ENCODE assay signal across 22 mouse cellular contexts in genomic region chr9:43034273-43034672, GRCm38 (mm10).
A peak's percentile ranks its signal among the peaks of the same experiment; 100 is the strongest.
DNase-seq lines count a peak whose midpoint lies in the region; ATAC-seq and TF ChIP-seq lines count a peak whose summit lies in the region.
"Had no signal": no experiment of that assay in that cellular context is flagged by ENCODE, and none has a peak within 500 bp of the region (broad histone marks: within the 10 kb centered on the region; RNA-seq: fewer than 3 reads in every experiment).

No protein-coding gene starts in this region.

- no peak overlapping the region for H3K4me2 ChIP-seq in limb, embryonic 12.5 days
- no peak overlapping the region for H3K4me2 ChIP-seq in limb, embryonic 14.5 days (replicated peaks; ENCODE audit: low read depth, low read length, severe bottlenecking)
- H3K4me2 ChIP-seq: embryonic facial prominence, embryonic 12.5 days; forebrain, embryonic 12.5 days; heart, embryonic 12.5 days; hindbrain, embryonic 15.5 days had no signal

- no peaks in the 10 kb centered on the region for H3K9me3 ChIP-seq in limb, embryonic 12.5 days
- no peaks in the 10 kb centered on the region for H3K9me3 ChIP-seq in limb, embryonic 10.5 days (replicated peaks)
- H3K9me3 ChIP-seq in limb, embryonic 14.5 days (ENCODE audit: control insufficient read depth, low read length), result no peaks in the 10 kb centered on the region
- H3K9me3 ChIP-seq: embryonic facial prominence, embryonic 12.5 days; forebrain, embryonic 12.5 days; heart, embryonic 12.5 days; hindbrain, embryonic 10.5 days; hindbrain, embryonic 15.5 days had no signal

- H3K4me1 ChIP-seq in limb, embryonic 12.5 days (replicated peaks), result peaks cover 28% of the 10 kb centered on the region
- peaks cover 25% of the 10 kb centered on the region for H3K4me1 ChIP-seq in limb, embryonic 10.5 days
- H3K4me1 ChIP-seq in limb, embryonic 14.5 days (ENCODE audit: control insufficient read depth, insufficient read depth, low read length), result peaks cover 10% of the 10 kb centered on the region
- H3K4me1 ChIP-seq: hindbrain, embryonic 15.5 days had no signal

- H3K27me3 ChIP-seq in limb, embryonic 12.5 days, result no peaks in the 10 kb centered on the region
- H3K27me3 ChIP-seq in limb, embryonic 10.5 days (ENCODE audit: low read depth, poor library complexity, severe bottlenecking), result no peaks in the 10 kb centered on the region
- no peaks in the 10 kb centered on the region for H3K27me3 ChIP-seq in limb, embryonic 14.5 days (ENCODE audit: control insufficient read depth, insufficient read depth, low read length)
- H3K27me3 ChIP-seq: CH12.LX; embryonic facial prominence, embryonic 12.5 days; forebrain, embryonic 12.5 days; heart, embryonic 12.5 days; hindbrain, embryonic 15.5 days had no signal

- H3K4me3 ChIP-seq in limb, embryonic 12.5 days (replicated peaks), result no peak overlapping the region
- no peak overlapping the region for H3K4me3 ChIP-seq in limb, embryonic 10.5 days
- H3K4me3 ChIP-seq in limb, embryonic 14.5 days (replicated peaks; ENCODE audit: low read length), result no peak overlapping the region
- H3K4me3 ChIP-seq: embryonic facial prominence, embryonic 12.5 days; forebrain, embryonic 12.5 days; heart, adult 2 months; heart, embryonic 12.5 days; hindbrain, embryonic 10.5 days; hindbrain, embryonic 15.5 days had no signal

- no peak for ATAC-seq in limb, embryonic 12.5 days (ENCODE audit: insufficient number of reproducible peaks, insufficient read depth, low FRiP score, low TSS enrichment, low read depth)
- no peak for ATAC-seq in limb, embryonic 14.5 days (ENCODE audit: low FRiP score, low read depth)
- ATAC-seq: forebrain, embryonic 16.5 days had no signal

- no peak for TF ChIP-seq POLR2A in limb, embryonic 14.5 days (IDR thresholded peaks at IDR 0.05; ENCODE audit: borderline replicate concordance, extremely low read depth, insufficient read depth, insufficient read length)

- H3K36me3 ChIP-seq in limb, embryonic 12.5 days, result peaks cover 2% of the 10 kb centered on the region; the same call in 1 of the 2 replicates
- no peaks in the 10 kb centered on the region for H3K36me3 ChIP-seq in limb, embryonic 10.5 days
- 0 out of 2 replicates have a peak, but pooled peaks cover 2% of the 10 kb centered on the region for H3K36me3 ChIP-seq in limb, embryonic 14.5 days (ENCODE audit: control insufficient read depth, insufficient read depth, low read length)
- H3K36me3 ChIP-seq: embryonic facial prominence, embryonic 12.5 days; forebrain, embryonic 12.5 days; heart, embryonic 12.5 days; hindbrain, embryonic 10.5 days; hindbrain, embryonic 15.5 days had no signal

- no peak overlapping the region for H3K9ac ChIP-seq in limb, embryonic 12.5 days (replicated peaks)
- no peak overlapping the region for H3K9ac ChIP-seq in limb, embryonic 14.5 days (ENCODE audit: low read depth, low read length, severe bottlenecking)
- H3K9ac ChIP-seq: embryonic facial prominence, embryonic 12.5 days; forebrain, embryonic 12.5 days; heart, embryonic 12.5 days; hindbrain, embryonic 15.5 days had no signal

- peak; percentile 15 for DNase-seq in heart, adult 11 months
- DNase-seq in heart, adult 8-10 months (ENCODE audit: low spot score), result no peak
- DNase-seq in limb, embryonic 10.5 days (ENCODE audit: low spot score), result no peak
- DNase-seq in 416B (ENCODE audit: low read depth), result peak; percentile 46
- DNase-seq in limb, embryonic 14.5 days (ENCODE audit: low spot score), result peak; percentile 34
- no peak for DNase-seq in spleen, adult 18-20 months
- DNase-seq: adrenal gland, adult 8-10 months; adrenal gland, postnatal 36 days; cerebellum, adult 11 months; cerebellum, adult 8-10 months; cerebellum, postnatal 14 days; embryo, embryonic 11 days; gastrocnemius, postnatal 10 days; heart, adult 2 months had no signal

- 0 out of 2 replicates have a peak overlapping the region, but pooled peaks have one; percentile 75 for H3K27ac ChIP-seq in limb, embryonic 12.5 days
- H3K27ac ChIP-seq in limb, embryonic 10.5 days, result no peak overlapping the region
- no peak overlapping the region for H3K27ac ChIP-seq in limb, embryonic 14.5 days (replicated peaks; ENCODE audit: low read depth, low read length)
- H3K27ac ChIP-seq: embryonic facial prominence, embryonic 12.5 days; forebrain, embryonic 12.5 days; hindbrain, embryonic 10.5 days; hindbrain, embryonic 15.5 days had no signal

Comparison
In these comparisons a context has a peak if more than half of its experiments do, and no peak if none do; other contexts are left out.
1. DNase-seq: peak in heart, adult 11 months (single experiment), 416B (single experiment) and limb, embryonic 14.5 days (single experiment); none in heart, adult 8-10 months (single experiment), limb, embryonic 10.5 days (single experiment) and spleen, adult 18-20 months (0 of 2).